Mouse (Mus musculus) cerebellum, adult 8-10 months (tissue): ENCODE data around the gene Acat2.
"Not testable (repeated sequence)": the region's sequence is repeated elsewhere in the genome, so short reads cannot be mapped to it uniquely, and the experiment has no call there.

Experiments used
- DNase-seq: peaks from one replicate; pipeline ENCODE4 v3.0.0; 2022

The Acat2 gene

GRCm38 (mm10) chr17:12949669-12950068, 10.9 kb downstream of the Acat2 start:
- no peak for DNase-seq

DNA sequence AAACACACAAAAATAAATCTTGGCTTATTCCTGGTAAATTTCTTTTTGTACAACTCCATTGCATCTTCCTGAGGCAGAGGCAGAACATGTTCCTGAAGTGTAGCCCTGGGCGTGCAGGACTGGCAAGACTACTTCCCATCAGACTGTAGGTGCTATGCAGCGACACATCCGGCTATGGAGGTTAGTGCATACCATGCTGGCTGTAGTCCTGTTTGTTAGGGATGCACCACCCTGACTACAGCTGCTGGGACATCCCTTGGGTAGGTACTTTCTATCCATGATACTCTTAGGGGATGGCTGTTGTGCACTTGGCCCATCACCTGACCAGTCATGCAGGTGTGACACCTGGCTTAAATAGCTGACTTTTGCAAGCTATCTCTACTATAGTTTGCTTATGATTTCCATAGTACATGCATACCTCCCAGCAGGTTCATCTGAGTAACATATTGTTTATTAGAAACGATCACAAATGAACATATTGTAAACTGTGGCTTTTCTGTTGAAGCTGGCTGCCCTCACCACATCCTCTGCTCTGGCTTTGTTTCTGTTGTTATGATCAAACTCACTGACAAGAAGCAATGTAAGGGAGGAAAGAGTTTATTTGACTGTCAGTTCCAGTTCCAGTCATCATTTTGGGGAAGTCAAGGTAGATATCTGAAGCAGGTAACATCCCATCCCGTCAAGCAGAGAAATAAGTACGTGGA, 17.9 kb downstream of the Acat2 start:
- DNase-seq, result no peak

- no peak for DNase-seq
These were observed 18.8 kb downstream of the Acat2 start for GRCm38 (mm10) chr17:12941543-12942260.

- peak; percentile 48 for DNase-seq
These were observed 20.3 kb downstream of the Acat2 start, which contains the start of gene Acat3 for GRCm38 (mm10) chr17:12940151-12940805. TSS of gene Acat3 (minus strand) at chr17:12940600.

DNA sequence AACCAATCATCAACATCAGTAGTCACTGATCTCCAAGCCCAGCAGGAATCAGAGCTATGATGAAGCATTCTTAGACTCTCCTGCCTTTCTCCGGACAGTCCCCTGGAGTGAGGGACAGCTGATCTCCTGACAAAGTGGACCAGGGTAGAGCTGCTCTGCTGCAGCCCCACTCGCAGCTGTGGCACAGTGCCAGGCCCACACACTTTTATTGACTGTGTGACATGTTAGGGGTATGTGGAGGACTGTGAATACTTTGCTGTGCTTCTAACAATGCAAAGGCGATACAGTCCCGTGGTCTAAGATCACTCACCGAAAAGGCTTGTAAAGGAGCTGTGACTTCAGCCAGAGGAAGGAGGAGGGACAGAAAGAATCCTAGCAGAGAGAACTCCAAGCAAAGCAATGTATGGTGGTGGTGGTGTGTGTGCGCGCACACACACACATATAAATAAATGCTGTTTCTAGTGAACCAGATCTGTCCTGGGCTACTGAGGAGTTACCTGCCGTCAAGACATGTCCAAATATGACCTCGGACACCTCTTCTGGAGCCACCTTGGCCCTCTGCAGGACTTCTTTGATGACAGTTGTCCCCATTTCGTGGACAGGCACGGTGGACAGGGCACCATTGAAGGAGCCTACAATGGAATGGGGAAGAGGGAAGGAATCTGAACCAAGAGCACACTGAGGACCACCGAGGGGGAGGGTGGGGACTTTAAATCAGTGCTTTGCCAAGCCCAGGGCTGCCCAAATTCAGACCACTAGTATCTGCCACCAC, 21.0 kb downstream of the Acat2 start:
- not testable (repeated sequence) for DNase-seq

- no peak for DNase-seq
These were observed 22.5 kb downstream of the Acat2 start for GRCm38 (mm10) chr17:12938077-12938476.

DNA sequence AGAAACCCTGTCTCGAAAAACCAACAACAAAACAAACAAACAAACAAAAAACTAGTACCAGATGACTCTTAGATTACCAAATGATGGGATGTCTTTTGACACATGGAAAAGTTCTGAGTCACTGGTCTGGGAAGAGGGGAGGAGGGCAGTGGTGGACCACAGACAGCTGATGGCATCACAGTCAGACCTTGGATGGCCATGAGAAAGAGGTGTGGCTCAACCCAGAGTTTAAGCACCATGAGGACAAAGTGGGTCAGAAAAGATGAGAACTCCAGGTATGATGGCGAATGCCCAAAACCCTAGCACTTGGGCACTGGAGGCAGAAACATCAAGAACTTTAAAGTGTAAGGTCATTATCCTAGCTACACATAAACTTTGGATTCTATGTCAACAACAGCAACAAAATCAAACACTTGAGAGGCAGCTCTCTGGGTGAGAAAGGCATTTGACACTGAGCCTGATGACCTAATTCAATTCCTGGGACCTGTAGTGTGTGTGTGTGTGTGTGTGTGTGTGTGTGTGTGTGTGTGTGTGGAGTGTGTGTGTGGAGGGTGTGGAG, 23.1 kb downstream of the Acat2 start:
- DNase-seq, result no peak

DNA sequence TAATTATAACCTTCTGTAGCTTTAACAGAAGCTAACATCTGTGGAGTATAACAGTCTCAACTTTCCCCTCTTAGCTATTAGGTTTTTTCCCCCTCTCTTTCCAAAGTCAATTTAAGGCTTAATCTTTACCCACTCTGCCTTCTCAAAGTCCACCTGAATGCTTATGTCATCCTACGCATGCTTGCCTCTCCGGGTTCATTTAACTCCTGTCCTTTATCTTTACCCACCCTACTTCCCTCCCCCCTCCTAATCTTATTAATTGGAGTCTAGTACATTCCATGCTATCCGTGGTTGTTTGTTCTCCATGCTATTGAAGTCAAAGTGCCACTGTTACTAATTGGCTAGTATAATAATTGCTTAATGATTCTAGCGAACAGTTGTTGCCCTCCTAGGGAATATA, 24.8 kb downstream of the Acat2 start:
- no peak for DNase-seq

DNA sequence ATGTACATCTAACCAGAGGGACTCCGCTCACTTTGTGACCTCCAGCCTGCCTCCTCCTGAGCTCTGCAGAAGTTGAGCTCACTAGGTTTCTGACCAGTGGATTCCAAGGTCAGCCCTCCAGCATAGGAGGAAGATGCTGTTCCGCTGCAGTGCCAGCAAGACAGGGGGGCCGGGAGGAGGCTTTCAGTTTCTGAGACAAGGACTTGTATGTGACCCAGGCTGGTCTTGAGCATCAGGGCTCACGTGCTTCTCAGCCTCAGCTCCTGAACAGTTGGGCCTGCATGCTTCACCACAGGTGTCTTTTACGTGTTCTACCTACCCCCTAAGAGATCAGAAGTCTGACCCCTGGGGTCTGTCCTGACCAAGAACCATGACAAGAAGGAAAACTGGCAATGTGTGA, 29.0 kb downstream of the Acat2 start:
- DNase-seq, result not testable (repeated sequence)

DNA sequence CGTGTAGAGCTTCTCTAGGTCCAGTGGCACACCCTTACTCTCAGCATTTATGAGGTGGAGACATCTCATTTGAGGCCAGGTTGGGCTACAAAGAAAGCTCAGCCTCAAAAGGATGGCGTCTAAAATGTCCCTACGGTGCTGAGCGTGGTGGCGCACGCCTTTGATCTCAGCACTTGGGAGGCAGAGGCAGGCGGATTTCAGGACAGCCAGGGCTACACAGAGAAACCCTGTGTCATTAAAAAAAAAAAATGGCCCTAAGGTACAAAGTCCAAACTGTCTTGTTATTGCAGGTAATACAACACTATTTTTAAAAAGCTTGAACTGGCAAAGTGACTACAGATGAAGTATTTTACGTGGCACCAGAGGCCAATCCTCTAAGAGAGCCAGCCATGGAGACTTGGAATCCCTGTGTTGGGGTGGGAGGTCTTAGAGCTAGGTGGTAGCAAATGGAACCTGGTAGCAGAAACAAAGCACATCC, 34.8 kb downstream of the Acat2 start:
- DNase-seq, result no peak

- DNase-seq, result no peak
These were observed 35.5 kb downstream of the Acat2 start for GRCm38 (mm10) chr17:12925001-12925400.

DNA sequence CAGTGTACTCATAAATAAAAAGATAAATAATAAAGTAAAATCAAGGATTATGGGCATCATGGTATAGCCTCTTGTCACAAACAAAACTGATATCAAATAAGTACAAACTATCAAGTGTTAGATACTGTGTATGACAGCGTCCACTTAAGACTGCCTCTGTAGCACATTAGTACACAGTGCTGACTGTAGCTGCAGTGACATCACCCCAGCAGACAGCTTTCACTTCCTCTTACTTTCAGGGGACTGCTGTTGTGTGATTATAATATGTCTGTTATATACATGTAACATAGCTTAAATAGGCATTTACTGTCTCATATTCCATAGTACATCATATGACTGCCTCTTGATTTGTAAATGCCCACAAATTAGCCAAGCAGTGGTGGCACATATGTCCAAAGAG, 39.5 kb downstream of the Acat2 start:
- no peak for DNase-seq

DNA sequence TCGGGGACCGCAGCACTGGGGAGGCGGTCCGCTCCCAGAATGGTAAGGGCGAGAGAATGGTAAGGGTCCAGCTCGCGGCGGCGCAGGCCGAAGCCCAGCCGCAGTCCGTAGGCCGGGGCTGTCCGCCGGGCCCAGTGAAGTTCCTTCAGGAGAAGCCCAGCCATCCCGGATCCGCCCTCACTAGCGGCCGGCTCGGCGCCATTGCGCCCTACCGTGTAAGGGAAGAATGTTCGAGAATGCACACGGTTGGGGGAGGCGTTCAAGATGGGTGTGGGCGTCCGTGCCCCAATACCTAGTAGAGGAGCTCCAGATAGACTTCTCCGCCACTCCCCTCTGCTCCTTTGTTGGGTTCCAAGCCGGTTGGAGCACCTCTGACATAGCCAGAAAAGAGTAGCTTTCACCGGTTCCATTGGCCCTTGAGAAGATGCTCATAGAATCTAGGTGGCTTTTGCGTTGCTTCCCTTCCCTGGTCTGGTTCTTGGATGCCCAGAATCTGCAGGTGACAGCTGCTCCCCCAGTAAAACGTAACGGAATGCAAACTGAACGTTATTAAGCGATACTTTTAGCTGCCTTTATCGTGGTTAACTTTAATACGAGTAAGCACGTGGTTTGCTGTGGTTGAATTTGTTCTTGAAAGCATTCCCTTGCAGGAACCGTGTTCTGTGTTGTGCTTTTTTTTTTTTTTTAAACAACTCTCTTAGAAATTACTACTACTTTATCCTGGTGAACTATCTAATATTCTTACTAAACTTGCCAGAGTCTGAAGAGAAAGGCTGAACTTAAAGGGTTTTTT, 43.8 kb downstream of the Acat2 start:
- DNase-seq, result no peak

GRCm38 (mm10) chr17:12915881-12916583, 44.5 kb downstream of the Acat2 start, which contains the start of gene Mrpl18:
TSS of gene Mrpl18 (minus strand) at chr17:12916345.
- DNase-seq, result peak; percentile 98

- DNase-seq, result no peak
These were observed 45.1 kb downstream of the Acat2 start, which contains the start of gene Tcp1 for GRCm38 (mm10) chr17:12915488-12915880. TSS of gene Tcp1 (plus strand) at chr17:12915701.

GRCm38 (mm10) chr17:12910391-12910790, 50.2 kb downstream of the Acat2 start:
- DNase-seq, result no peak

DNA sequence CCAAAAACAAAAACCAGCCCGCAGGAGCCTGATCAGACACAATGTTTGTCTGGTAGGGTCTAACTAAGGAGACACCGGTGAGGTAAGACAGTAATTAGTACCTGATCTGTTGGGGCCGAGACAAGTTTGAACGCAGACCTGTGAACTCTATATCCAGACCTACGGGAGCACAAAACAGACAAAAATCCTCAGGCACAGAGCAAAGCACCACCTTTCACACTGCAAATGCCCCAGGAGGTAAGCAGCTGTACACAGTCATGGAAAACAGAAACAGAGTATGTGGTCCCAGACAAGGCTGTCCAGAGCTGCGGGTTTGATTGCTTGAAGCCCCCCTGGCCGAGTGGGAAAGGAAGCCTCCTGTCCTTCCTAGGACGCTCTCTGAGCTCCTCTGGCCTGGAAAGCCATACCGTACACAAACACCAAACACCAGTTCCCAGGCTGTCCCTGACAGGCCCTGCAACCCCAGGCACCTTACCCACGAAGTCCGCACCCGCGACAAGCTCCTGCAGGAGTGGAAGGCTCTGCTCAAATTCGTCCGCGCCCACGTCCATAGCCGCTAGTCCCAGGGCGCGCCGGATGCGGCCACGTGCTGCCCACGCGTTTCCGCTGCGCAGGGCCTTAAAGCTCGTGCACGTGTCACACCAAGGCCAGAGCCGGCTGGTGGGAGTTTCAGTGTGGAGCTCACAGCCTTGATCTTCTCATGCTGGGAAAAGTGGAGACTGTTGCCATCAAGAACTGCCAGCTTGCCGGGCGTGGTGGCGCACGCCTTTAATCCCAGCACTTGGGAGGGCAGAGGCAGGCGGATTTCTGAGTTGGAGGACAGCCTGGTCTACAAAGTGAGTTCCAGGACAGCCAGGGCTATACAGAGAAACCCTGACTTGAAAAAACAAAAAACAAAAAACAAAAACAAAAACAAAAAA, 50.9 kb downstream of the Acat2 start, which contains the start of gene Pnldc1:
Gene Pnldc1, minus strand, starts transcription at position 870 of the 920 bp plus-strand sequence.
- DNase-seq, result no peak

GRCm38 (mm10) chr17:12906436-12906835, 54.1 kb downstream of the Acat2 start:
- no peak for DNase-seq

DNA sequence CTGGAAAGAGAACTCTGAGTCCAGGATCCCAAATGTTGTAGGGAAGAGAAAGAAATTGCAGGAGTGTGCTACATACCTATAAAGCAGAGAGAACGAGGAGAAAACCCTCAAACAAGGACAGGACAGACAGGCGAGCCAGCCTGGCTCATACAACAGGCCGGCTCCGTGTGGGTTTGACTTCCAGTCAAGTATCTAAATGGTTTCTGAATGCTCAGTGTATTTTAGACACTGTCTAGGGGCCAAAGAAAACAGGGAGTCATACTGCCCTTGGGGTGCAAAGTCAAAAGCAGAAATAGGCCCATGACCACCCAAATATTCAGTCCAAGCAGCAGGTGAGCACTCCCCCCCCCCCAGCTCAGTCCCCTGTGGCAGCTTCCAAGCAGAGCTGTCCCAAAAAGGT, 54.7 kb downstream of the Acat2 start:
- DNase-seq, result no peak

- DNase-seq, result no peak
These were observed 56.2 kb downstream of the Acat2 start for GRCm38 (mm10) chr17:12904349-12904748.
